Mouse (Mus musculus): ENCODE data around the gene Alox12e.
A peak's percentile ranks its signal among the peaks of the same experiment; 100 is the strongest.

The Alox12e gene

DNA sequence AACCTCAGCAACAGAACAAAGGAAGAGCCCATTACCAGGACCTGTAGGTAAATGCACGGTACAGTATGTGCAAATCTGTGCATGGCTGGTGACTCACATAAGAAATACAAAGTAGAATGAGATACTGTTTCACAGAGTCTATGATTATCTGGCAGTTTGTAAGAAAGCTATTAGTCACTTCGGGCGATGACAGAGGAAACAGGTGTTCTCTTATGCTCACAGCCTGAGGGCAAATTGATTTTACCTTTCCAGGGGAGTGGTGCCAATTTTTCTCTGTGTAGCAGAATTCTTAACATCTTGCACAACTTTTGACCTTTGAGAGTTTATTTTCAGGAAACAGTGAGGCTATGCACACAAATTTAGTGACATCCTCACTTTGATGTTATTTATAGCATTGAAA is 37.7 kb downstream of the Alox12e start:
- no peak for DNase-seq

DNA sequence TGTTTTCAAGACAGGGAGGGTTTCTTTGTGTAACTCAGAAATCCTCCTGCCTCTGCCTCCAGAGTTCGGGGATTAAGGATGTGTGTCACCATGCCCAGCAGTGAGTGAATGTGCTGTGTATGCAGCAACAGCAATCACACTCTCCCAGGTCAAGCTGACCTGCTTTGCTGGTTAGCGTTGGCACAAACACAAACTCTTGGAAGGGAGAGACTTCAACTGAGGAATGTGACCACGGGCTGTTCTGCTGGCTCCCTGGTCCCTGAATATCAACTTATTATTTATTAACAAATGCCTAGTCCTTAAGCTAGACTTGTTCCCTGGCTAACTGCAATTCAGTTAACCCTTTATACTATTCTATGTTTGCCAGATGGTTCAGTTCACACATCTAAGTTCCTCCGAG is 38.8 kb downstream of the Alox12e start:
- no peak for DNase-seq

GRCm38 (mm10) chr11:70280441-70280840 is 42.0 kb downstream of the Alox12e start:
- DNase-seq = peak; percentile 56 to 70

DNA sequence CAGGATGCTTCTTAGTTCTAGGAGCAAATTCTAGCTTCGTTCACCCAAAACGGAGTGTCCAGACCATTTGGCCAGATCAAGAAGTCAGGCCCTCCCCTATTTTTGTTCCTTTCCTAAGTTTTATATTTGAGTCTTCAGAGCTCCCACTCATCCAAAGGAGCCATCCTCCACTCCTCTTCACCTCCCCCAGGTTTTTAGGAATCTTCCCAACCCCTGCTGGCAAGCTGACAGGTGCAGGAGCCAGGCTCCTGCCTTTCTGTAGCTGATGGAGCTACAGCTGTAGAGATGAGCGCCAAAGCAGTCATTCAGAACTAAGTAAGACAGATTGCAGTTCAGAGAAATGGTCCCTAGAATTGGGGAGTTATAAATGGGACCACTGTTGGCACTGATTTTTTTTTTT is 43.5 kb downstream of the Alox12e start:
- DNase-seq = no peak

DNA sequence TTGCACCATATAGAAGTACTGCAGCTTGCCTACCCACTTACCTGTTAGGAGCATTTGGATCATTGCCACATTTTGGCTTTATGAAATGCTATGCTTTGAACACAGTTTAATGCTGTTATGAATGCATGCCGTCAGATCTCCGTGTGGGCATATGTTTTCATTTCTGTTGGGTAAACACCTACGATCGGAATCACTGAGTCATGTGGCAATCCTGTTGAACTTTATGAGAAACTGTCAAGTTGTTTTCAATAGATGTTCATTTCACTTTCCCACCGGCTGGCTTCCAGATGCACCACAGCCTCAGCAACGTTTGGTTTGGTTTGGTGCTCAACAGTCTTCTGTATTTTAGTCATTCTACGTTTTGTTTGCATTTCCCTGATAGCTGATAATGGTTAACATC is 50.8 kb downstream of the Alox12e start:
- no peak for DNase-seq

DNA sequence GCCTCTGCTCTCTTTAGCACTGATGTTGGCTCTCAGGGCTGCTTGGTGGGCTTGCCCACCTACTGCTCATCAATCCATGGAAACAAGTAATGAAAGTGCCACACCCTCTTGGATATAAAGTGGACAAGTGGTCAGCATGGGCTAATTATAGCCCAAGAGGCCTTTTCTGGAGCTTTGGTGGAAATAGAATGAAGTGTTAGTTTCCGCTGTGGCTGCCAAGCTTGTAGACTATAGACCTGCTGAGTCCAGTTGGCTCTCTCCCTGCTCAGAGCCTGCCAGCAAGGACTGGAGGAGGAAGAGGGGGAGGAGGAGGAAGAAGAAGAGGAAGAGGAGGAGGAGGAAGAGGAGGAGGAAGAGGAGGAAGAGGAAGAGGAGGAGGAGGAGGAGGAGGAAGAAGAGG is 56.0 kb downstream of the Alox12e start:
- DNase-seq = no peak

DNA sequence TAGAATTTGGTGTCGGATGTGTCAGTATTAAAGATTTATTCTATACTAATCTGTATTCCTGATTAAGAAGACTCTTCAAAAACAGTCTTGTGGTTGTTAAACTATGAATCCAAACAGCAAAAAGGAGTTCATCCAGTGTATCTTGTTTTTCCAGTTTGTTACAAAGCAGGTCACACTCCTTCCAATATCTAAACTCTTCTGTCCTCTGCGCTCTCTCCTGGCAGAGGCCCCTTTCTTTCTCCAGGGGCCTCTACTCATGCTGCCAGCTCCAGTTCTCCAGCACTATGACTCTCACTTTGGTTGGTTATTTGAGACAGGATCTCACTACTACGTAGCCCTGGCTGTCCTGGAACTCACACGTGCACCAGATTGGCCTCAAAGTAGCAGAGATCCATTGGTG is 56.6 kb downstream of the Alox12e start:
- no peak for DNase-seq

Measured in kidney, postnatal 4 days (tissue).